Mouse (Mus musculus): ENCODE measurements around the gene Col18a1.

The Col18a1 gene

GRCm38 (mm10) chr10:77064239-77064638, 102.1 kb downstream of the Col18a1 start:
- no peak for DNase-seq (ENCODE audit: low spot score in 2 of 2)

- no peak for DNase-seq (ENCODE audit: low spot score in 2 of 2)
Measured at GRCm38 (mm10) chr10:77062393-77063010, 103.8 kb downstream of the Col18a1 start.

GRCm38 (mm10) chr10:77061426-77061825, 104.9 kb downstream of the Col18a1 start:
- no peak for DNase-seq (ENCODE audit: low spot score in 2 of 2)

GRCm38 (mm10) chr10:77056768-77057167, 109.6 kb downstream of the Col18a1 start:
- peak in 1 of 2 experiments; percentile 29 for DNase-seq (ENCODE audit: low spot score in 2 of 2)

- DNase-seq (ENCODE audit: low spot score in 2 of 2) = no peak
Measured at GRCm38 (mm10) chr10:77048606-77049005, 117.7 kb downstream of the Col18a1 start.

- DNase-seq (ENCODE audit: low spot score in 2 of 2) = no peak
Measured at GRCm38 (mm10) chr10:77048196-77048595, 118.2 kb downstream of the Col18a1 start.

GRCm38 (mm10) chr10:77038579-77039174, 127.7 kb downstream of the Col18a1 start:
- DNase-seq (ENCODE audit: low spot score in 2 of 2) = no peak

GRCm38 (mm10) chr10:77035487-77035886, 130.9 kb downstream of the Col18a1 start:
- DNase-seq (ENCODE audit: low spot score in 2 of 2) = no peak

- DNase-seq (ENCODE audit: low spot score in 2 of 2) = peak; percentile 33 to 51
Measured at GRCm38 (mm10) chr10:77033323-77034025, 132.9 kb downstream of the Col18a1 start.

- peak; percentile 86 to 96 for DNase-seq (ENCODE audit: low spot score in 2 of 2)
Measured at GRCm38 (mm10) chr10:77032591-77033322, 133.6 kb downstream of the Col18a1 start.

GRCm38 (mm10) chr10:77031768-77032375, 134.5 kb downstream of the Col18a1 start, which contains the start of gene Slc19a1:
Gene Slc19a1, plus strand, starts transcription at chr10:77032241.
- DNase-seq (ENCODE audit: low spot score in 2 of 2) = no peak

GRCm38 (mm10) chr10:77030666-77031065, 135.7 kb downstream of the Col18a1 start:
- no peak for DNase-seq (ENCODE audit: low spot score in 2 of 2)

- DNase-seq (ENCODE audit: low spot score in 2 of 2) = no peak
Measured at GRCm38 (mm10) chr10:77029761-77030160, 136.6 kb downstream of the Col18a1 start.

- no peak for DNase-seq (ENCODE audit: low spot score in 2 of 2)
Measured at GRCm38 (mm10) chr10:77028782-77029296, 137.5 kb downstream of the Col18a1 start.

GRCm38 (mm10) chr10:77026944-77027343, 139.4 kb downstream of the Col18a1 start:
- DNase-seq (ENCODE audit: low spot score in 2 of 2) = no peak

GRCm38 (mm10) chr10:77024231-77024630, 142.1 kb downstream of the Col18a1 start:
- no peak for DNase-seq (ENCODE audit: low spot score in 2 of 2)

GRCm38 (mm10) chr10:77022301-77023130, 143.8 kb downstream of the Col18a1 start:
- DNase-seq (ENCODE audit: low spot score in 2 of 2) = no peak

GRCm38 (mm10) chr10:77021399-77022052, 144.8 kb downstream of the Col18a1 start:
- DNase-seq (ENCODE audit: low spot score in 2 of 2) = peak; percentile 55 to 73

- DNase-seq (ENCODE audit: low spot score in 2 of 2) = no peak
Measured at GRCm38 (mm10) chr10:77017662-77018061, 148.7 kb downstream of the Col18a1 start.

GRCm38 (mm10) chr10:77017061-77017460, 149.3 kb downstream of the Col18a1 start:
- no peak for DNase-seq (ENCODE audit: low spot score in 2 of 2)

All from spleen, postnatal 10 days (tissue).